Mouse (Mus musculus) heart, adult 2 months (tissue): ENCODE data around the gene Gm44511. TPM values are rescaled to one million over a fixed set of nuclear protein-coding genes. Genes with fewer than 3 reads are reported as not detected.
"Not testable (repeated sequence)": the region's sequence is repeated elsewhere in the genome, so short reads cannot be mapped to it uniquely, and the experiment has no call there.

ENCODE experiments used
- DNase-seq, 2 experiments: peaks; one replicate each; pipeline ENCODE4 v3.0.0; 2021
- H3K27ac ChIP-seq: fragments of 200-600 bp; 2 replicates; pipeline ENCODE4 v1.8.1; 2022
- H3K27me3 ChIP-seq: fragments of 200-500 bp; 2 replicates; pipeline ENCODE4 v1.6.1; 2012; ENCODE audit warnings: mild to moderate bottlenecking, low read length, inconsistent platforms, mixed read lengths; ENCODE audit not compliant: control insufficient read depth, insufficient read depth
- H3K36me3 ChIP-seq: fragments of 200-500 bp; 2 replicates; pipeline ENCODE4 v1.6.1; 2012; ENCODE audit warnings: low read length, inconsistent platforms; ENCODE audit not compliant: control insufficient read depth, insufficient read depth
- H3K4me1 ChIP-seq: fragments of 200-500 bp; 2 replicates; pipeline ENCODE4 v1.6.1; 2011; ENCODE audit warnings: low read length; ENCODE audit not compliant: control insufficient read depth, insufficient read depth
- H3K4me3 ChIP-seq: fragments of 200-600 bp; 2 replicates; pipeline ENCODE4 v1.8.1; 2022
- H3K79me2 ChIP-seq: fragments of 200-500 bp; replicated peaks from 2 replicates; pipeline ENCODE4 v1.6.1; 2012; ENCODE audit warnings: mild to moderate bottlenecking, inconsistent platforms, low read length, moderate library complexity, mixed read lengths; ENCODE audit not compliant: control insufficient read depth, insufficient read depth
- H3K9ac ChIP-seq: fragments of 200-500 bp; 2 replicates; pipeline ENCODE4 v1.6.1; 2012; ENCODE audit warnings: low read depth, mild to moderate bottlenecking, control low read depth, inconsistent platforms, low read length, mixed read lengths
- CTCF ChIP-seq: fragments of 200-600 bp; IDR thresholded peaks from 2 replicates; pipeline ENCODE4 v1.8.1; 2022; ENCODE audit warnings: antibody characterized with exemption, mild to moderate bottlenecking, moderate library complexity
- EP300 ChIP-seq: fragments of 200-500 bp; IDR thresholded peaks from 2 replicates; pipeline ENCODE4 v1.6.1; 2011; ENCODE audit warnings: low read depth, low read length, control low read depth; ENCODE audit not compliant: insufficient read depth
- POLR2A ChIP-seq: fragments of 200-500 bp; IDR thresholded peaks from 2 replicates; pipeline ENCODE4 v1.6.1; 2011; ENCODE audit warnings: mild to moderate bottlenecking, low read depth, low read length, control low read depth; ENCODE audit not compliant: insufficient read depth
- WGBS: fragments of 180-500 bp; shearing (Covaris S2); methylation state at CpG from one replicate; pipeline ENCODE4 v1.1.7; 2018; 5-methylcytosine and 5-hydroxymethylcytosine counted together
- intact Hi-C: fragments of 180-260 bp; cut with DNase I; formaldehyde crosslinking; loops from one replicate; pipeline ENCODE4 v1.15.1; 2025
- polyA plus RNA-seq: library from polyadenylated mRNA; depleted of rRNA; stranded (reverse); fragments of >200 nt; gene quantifications from 2 replicates; pipeline ENCODE4 v1.2.3, GENCODE M21; 2012
- total RNA-seq, 2 experiments: library from RNA; stranded (reverse); gene quantifications; 2 replicates each; pipeline ENCODE4 v1.2.3; 2021

Gm44511 gene
- total and polyA plus RNA-seq, 3 experiments, result 0.86 TPM; not detected in 2

DNA sequence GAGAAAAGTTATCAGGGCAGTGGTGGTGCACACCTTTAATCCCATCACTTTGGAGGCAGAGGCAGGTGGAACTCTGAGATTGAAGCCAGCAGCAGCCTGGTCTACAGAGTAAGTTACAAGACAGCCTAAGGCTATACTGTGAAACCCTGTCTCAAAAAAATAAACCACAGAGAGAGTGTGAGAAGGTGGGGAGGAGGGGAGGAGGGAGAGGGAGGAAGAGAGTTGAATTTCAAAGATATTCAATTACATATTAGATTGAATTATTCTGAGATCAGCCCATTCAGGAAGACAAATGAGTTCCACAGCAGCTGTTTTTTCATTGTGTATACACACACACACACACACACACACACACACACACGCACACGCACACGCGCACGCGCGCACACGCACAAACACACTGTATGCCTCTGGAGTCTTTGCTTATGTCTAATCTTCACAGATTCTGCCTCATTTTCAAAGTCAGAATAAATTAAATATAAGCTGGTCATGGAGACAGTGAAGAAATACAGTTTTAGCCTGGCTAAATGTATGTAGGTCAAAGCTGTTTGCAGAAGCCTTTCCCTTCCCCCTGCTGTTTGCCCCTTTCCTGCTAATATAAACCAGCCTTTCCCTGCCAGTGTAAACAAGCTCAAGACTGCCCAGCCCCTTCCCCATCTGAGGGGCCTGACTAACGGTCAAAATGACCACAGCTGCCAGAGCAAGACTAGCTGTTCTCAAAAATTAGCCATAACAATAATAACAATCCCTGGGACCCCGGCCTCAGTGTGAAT is 56.4 kb downstream of the Gm44511 start:
- no peak overlapping the region for H3K27ac ChIP-seq
- WGBS, result 83% methylated on average over 10 of the region's 10 CpGs

GRCm38 (mm10) chr6:128768047-128768446 is 58.1 kb downstream of the Gm44511 start:
- no peaks in the 10 kb centered on the region for H3K36me3 ChIP-seq
- H3K4me3 ChIP-seq, result no peak overlapping the region
- no peaks in the 10 kb centered on the region for H3K79me2 ChIP-seq
- H3K27me3 ChIP-seq, result no peaks in the 10 kb centered on the region
- TF ChIP-seq POLR2A, result no peak
- no peak for TF ChIP-seq CTCF
- TF ChIP-seq EP300, result no peak
- intact Hi-C loops, result no loop called here
- 72% methylated on average over 4 of the region's 4 CpGs for WGBS
- no peak overlapping the region for H3K9ac ChIP-seq
- peaks cover 3% of the 10 kb centered on the region; the same call in 1 of the 2 replicates for H3K4me1 ChIP-seq
- DNase-seq, result no peak
- no peak overlapping the region for H3K27ac ChIP-seq

More for the DNA sequence above, 56.4 kb downstream of the Gm44511 start:
- no peaks in the 10 kb centered on the region for H3K27me3 ChIP-seq
- H3K79me2 ChIP-seq, result no peaks in the 10 kb centered on the region
- intact Hi-C loops, result no loop called here
- no peak overlapping the region for H3K9ac ChIP-seq
- H3K4me1 ChIP-seq, result peaks cover under 1% of the 10 kb centered on the region; the same call in 1 of the 2 replicates
- no peaks in the 10 kb centered on the region for H3K36me3 ChIP-seq
- TF ChIP-seq EP300 (no peak), CTCF (no peak), POLR2A (no peak)
- H3K4me3 ChIP-seq, result no peak overlapping the region
- no peak for DNase-seq

DNA sequence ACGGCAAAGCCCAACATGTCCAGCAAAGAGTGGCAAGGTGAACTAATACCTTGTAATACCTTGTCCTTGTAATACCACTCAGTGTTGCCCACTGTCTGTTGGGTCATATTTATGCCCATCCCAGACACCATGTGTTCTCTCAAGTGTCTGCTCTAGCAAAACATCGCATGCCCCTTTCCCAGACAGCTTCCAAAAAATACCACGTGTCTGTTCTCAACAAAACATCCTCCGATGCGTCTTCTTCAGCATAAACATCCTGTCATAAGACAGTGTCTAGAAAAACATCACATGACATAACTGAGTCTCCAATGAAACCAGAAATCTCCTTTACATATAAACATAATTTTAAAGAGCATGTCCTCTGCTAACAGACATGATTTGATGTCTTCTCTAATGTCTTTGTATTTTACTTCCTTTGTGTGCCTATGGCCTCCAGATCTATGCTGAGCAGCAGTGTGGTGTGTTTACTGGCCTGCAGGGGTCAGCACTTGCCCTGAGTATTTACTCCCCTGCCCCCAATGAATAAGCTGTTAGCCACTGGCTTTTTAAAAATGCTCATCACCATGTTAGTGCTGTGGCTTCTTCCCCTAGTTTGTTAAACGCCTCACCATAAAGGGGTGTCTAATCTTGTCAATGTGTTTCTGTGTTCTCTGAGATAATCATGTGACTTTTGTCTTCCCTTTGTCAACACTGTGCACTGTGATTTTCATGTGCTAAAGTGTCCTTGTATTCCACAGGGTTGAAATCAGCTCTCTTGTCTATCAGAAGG is 59.4 kb downstream of the Gm44511 start:
- H3K27me3 ChIP-seq, H3K4me1 ChIP-seq, H3K9ac ChIP-seq, H3K27ac ChIP-seq, H3K36me3 ChIP-seq, intact Hi-C loops, H3K79me2 ChIP-seq, H3K4me3 ChIP-seq: not testable (repeated sequence)
- peak; percentile 71 for TF ChIP-seq CTCF
- peak; percentile 49 to 61 for DNase-seq
- 62% methylated on average over 6 of the region's 6 CpGs for WGBS

DNA sequence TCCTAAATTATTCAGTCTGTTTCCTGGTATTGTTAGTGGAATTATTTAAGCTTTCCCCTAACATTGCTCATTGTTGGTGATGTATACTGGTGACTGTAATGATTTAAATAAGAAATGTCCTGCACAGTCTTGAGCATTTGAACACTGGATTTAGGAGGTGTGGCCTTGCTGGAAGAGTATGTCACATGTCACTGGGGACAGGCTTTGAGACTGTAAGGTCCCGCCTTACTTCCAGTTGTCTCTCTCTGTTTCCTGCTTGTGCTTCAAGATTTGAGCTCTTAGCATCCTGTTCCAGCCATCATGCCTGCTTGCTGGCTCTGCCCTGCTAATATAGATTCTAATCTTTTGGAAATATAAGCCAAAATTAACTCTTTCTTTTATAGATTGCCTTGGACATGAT is 60.9 kb downstream of the Gm44511 start:
- no peaks in the 10 kb centered on the region for H3K36me3 ChIP-seq
- H3K9ac ChIP-seq, result no peak overlapping the region
- no peaks in the 10 kb centered on the region for H3K79me2 ChIP-seq
- H3K4me1 ChIP-seq, result peaks cover 3% of the 10 kb centered on the region; the same call in 1 of the 2 replicates
- H3K27me3 ChIP-seq, result no peaks in the 10 kb centered on the region
- TF ChIP-seq EP300, result no peak
- no peak for TF ChIP-seq POLR2A
- no peak for TF ChIP-seq CTCF
- intact Hi-C loops, result loop anchor here (2.0 kb wide), 1 partner anchor 38 kb away; no protein-coding TSS in a partner anchor
- H3K4me3 ChIP-seq, result no peak overlapping the region
- DNase-seq, result no peak
- 47% methylated on average over 1 of the region's 1 CpGs for WGBS
- H3K27ac ChIP-seq, result no peak overlapping the region

DNA sequence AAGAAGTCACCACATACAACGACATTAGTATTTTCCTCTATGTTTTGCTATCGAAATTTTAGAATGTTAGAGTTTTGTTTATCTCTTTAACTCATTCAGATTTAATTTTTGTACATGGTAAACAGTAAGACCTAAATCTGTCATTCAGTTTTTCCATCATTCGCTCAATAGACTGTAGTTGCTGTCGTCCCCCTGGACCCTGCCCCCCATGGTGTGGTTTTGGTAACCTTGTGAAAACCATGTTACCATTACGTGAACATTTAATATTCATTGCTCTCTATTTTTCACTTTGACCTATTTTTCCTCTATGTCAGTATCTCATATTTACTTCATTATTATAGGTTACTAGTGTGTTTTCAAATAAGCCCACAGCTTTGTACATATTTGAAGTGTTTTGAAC is 61.5 kb downstream of the Gm44511 start:
- WGBS, result 22% methylated on average over 5 of the region's 5 CpGs
- intact Hi-C loops, result loop anchor here (1.0 to 2.0 kb wide), 2 partner anchors 38 to 74 kb away; no protein-coding TSS in a partner anchor
- Histone ChIP-seq H3K27ac (peak overlapping the region; percentile 53), H3K4me1 (peaks cover 3% of the 10 kb centered on the region; the same call in 1 of the 2 replicates), H3K36me3 (no peaks in the 10 kb centered on the region), H3K4me3 (peak overlapping the region; percentile 36), H3K9ac (no peak overlapping the region), H3K79me2 (no peaks in the 10 kb centered on the region), H3K27me3 (no peaks in the 10 kb centered on the region)
- TF ChIP-seq CTCF (no peak), EP300 (no peak), POLR2A (no peak)
- no peak for DNase-seq
